Mouse (Mus musculus) left cerebral cortex, adult 9 months (tissue): Measurements from ENCODE around the gene Cep112.

Source experiments
- DNase-seq, 2 experiments: peaks; one replicate each; pipeline ENCODE4 v3.0.0; 2022; ENCODE audit warnings: low spot score in 2 of 2

Cep112 gene

DNA sequence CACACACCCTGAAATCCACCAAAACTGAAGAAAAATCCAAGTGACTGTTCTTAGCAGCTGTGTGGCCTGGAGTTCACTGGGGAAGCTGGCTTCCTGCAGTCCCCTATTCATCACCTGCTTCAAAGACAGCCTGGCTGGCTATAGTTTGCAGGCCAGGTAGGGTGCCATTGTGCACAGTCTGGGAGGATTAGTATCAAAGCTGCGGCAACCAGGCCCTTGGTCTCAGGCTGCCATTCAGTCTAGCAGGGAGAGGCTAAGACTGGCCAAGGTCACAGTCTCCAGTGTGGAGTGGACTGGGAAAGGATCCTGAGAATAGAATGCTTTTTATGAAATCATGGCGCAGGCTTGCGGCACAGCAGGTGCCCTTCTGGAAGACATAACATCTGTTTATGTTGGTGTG lies 180.3 kb downstream of the Cep112 start:
- DNase-seq: peak in 1 of 2 experiments; percentile 31

GRCm38 (mm10) chr11:108606036-108606435 lies 181.0 kb downstream of the Cep112 start:
- no peak for DNase-seq

- DNase-seq: no peak
Observed at GRCm38 (mm10) chr11:108606836-108607235, 181.8 kb downstream of the Cep112 start.

GRCm38 (mm10) chr11:108620628-108621433 lies 195.8 kb downstream of the Cep112 start:
- DNase-seq: no peak

DNA sequence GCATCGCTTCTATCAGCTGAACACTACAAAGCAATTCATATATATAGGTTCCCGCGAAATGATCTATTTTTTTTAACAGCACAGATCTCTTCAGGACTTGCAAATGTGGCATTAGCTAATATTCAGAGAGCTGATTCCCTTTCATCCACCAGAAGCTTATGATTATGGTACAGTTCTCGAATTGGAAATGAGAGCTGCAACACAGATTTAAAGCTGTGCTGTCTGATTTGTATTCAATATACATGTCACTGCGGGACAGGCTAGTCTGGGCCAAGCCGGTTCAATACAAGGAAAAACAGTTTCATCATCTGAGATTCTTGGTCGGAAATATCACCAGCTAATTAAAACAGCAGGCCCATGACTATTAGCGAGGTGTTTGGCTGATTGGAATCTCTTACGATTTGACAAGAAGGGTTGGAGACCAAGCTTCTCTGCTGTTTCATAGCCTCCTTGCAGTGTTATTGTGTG lies 196.5 kb downstream of the Cep112 start:
- DNase-seq: no peak

- DNase-seq: no peak
Observed at GRCm38 (mm10) chr11:108625546-108626232, 200.7 kb downstream of the Cep112 start.

DNA sequence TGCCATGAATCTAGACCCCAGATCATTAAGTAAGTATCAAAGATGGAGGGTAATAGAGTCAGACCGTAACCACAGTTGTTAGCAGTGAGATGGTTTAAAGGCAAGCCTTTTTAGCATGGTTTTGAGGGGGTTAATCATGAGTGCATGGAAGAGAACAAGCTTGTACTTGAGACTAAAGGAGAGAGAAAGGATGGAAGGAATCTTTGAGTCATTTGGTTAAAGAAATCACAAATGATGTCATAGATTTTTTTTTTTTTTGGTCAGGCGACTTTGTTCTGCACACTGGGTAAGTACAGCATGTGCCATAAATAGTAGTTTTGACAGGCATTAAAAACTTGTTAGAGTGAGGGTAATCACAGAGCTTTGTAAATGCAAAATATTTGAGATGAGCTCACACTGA lies 212.8 kb downstream of the Cep112 start:
- DNase-seq: no peak

- no peak for DNase-seq
Observed at GRCm38 (mm10) chr11:108655574-108655973, 230.6 kb downstream of the Cep112 start.

- peak in 1 of 2 experiments; percentile 2 for DNase-seq
Observed at GRCm38 (mm10) chr11:108682014-108682413, 257.0 kb downstream of the Cep112 start.

- no peak for DNase-seq
Observed at GRCm38 (mm10) chr11:108696563-108696962, 271.6 kb downstream of the Cep112 start.

DNA sequence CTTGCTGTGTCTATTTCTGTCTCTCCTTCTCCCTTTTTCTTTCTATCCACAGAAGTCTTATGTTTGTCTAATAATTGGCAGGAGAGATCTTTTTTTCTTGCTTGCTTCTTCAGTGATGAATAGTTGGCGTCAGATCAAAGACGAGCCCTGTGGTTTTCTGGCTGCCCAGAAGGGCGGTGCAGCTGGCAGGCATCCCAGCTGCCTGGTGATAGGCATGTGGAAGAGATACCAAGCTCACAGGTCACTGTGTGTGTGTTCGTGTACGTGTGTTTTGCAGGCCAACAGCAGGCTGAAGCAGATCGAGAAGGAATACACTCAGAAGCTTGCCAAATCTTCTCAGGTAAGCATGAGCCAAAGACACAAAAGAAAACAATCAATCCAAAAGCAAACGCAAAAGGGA lies 327.3 kb downstream of the Cep112 start:
- DNase-seq: peak; percentile 9 to 38

DNA sequence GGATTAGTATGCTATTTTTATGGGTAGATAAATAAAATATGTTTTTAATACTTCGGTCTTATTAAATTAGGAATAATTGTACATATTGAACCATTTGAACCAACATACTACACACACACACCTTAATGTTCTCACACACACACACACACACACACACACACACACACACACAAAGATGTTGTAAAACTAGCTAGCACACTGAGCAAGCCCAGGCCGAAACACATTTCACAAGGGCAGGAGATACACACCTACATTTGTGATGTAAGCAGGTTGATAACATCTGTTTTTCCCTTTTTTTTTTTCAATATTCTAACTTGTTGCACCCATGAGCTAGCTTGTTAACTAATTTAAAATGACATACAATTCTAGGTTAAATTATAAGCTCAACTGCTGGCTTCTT lies 327.8 kb downstream of the Cep112 start:
- DNase-seq: no peak

DNA sequence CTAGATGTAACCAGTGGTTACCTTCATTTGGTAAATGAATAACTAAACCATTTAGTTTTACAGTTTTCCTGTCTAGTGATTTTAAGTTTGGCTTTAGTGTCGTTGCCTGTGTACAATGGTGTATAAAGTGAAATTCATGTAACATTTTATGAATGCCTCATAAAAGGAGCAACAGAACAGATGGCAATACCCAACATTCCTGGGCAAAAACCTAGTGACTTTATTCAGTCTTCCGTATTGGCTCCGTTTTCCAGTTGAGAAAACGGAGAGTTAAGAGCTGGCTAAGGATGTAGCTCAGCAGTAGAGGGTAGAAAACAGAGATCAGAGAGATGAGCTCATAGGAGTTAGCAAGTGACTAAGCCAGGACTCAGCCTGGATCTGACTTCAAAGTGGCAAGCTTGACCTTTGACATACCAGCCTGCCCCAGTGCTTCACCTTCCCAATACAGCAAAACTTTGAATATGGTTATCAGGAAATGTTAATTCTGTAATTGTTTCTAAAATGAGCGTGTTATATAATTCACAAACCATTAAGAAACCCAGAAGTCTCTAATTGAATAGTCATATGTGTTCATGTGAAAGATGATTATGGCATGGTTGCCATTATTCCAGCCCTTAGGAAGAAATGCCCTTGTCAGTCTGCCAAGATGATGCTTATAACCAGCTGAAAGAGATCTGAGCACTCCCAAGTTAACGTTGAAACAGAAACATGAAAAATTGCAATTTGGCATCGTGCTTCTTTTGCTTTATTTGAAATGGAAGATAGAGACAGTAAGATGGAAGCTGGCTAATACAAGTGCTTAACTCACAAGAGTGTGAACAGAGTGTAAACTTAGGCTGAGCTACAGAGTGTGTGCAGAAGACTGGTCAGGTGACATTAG lies 328.6 kb downstream of the Cep112 start:
- DNase-seq: no peak

DNA sequence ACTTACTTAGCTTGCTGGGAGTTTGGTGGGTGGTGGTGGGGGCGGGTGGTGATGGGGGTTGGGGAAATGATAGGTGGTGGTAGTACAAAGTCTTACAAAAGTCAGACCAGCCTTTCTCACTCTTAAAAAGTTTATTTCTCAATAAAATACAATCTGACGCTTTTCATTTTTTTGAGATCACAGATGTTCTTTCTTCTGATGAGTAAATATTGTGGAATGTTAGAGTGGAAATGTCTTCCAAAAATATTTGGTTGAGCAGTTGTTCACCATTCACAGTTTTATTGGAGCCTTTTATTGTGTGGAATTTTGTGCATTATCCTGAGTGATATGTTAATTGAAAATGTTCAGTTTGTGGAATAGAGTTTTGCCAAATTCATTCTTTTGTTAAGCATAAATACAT lies 332.2 kb downstream of the Cep112 start:
- no peak for DNase-seq

DNA sequence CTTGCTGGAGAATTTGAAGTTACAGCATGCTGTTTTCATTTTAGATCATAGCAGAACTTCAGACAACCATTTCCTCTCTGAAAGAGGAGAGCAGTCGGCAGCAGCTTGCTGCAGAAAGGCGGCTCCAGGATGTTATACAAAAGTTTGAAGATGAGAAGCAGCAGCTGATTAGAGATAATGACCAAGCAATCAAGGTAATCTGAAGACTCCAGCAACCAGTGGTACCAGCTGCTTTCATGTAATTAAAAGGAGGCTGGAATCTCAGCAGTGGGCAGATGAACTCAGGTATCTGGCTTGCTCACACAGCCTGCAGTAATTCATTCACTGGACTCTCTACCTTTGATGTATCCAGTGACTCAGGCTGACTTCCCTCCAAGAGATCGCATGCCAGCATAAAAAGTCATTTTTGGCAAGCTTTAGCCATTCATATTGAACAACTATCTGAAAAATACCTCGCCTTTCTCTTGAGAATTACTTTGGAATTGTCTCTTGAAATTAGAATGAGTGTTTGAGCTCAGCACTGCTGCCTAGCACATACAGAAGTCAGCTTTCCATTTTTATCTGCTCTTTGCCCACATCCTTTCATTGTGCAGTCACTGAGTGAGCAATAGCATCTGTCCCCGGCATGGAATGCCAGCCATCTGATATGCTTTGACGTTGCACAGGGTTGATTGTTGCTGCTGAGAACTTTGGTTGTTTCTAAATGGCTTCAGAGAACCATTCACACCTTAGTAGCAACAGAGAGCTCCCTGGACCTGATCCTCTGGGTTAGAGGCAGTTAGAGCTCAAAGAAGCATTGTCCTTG lies 332.8 kb downstream of the Cep112 start:
- peak in 1 of 2 experiments; percentile 49 for DNase-seq

- no peak for DNase-seq
Observed at GRCm38 (mm10) chr11:108770064-108770463, 345.1 kb downstream of the Cep112 start.

DNA sequence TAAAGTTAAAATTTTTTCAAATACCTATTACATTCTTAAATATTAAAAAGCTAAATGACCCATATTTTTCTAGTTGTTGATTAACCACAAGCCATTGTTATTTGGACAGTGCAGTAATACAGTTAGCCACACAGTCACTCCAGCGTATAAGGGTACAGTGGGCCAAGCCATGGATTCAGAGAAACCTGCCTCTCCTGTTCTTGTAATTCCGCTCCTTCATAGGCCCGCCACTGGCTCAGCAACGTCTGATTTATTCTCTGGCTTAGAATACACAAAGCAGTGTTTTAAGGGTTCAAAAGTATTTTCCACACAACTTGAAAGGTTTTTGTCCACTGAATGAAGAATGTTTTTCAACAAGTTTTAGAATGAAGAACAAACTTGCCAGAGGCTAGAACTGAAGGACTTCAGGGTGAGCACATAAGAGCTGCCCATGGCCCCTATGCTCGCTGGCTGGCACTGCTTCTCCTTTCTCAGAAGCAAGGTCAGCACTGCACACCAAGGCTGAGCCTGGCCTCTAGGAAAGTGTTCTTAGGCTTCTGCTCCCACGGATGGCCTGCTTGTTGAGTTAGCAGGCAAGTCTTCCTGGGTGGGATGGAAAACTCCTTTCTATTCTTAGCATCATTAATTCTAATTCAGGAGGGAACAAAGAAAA lies 349.2 kb downstream of the Cep112 start:
- no peak for DNase-seq

DNA sequence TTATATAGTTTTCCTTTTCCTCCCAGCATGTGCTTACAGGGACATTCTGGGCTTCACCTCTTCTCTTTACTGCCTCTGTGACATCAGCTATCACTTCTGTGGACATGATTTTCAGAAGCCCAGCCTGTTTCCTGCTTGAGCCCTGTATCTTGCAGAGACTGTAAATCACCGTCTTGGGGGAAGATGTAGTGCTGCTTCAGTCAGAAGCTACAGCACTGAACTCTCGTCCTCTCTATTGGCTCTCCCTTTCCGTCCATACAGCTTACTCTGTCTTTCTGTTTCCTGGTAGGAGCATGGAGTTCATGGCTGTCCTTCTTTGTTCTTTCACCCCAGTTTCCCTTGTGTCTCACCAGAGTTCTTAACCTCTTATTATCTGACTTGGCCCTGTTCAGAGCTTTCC lies 352.2 kb downstream of the Cep112 start:
- no peak for DNase-seq

DNA sequence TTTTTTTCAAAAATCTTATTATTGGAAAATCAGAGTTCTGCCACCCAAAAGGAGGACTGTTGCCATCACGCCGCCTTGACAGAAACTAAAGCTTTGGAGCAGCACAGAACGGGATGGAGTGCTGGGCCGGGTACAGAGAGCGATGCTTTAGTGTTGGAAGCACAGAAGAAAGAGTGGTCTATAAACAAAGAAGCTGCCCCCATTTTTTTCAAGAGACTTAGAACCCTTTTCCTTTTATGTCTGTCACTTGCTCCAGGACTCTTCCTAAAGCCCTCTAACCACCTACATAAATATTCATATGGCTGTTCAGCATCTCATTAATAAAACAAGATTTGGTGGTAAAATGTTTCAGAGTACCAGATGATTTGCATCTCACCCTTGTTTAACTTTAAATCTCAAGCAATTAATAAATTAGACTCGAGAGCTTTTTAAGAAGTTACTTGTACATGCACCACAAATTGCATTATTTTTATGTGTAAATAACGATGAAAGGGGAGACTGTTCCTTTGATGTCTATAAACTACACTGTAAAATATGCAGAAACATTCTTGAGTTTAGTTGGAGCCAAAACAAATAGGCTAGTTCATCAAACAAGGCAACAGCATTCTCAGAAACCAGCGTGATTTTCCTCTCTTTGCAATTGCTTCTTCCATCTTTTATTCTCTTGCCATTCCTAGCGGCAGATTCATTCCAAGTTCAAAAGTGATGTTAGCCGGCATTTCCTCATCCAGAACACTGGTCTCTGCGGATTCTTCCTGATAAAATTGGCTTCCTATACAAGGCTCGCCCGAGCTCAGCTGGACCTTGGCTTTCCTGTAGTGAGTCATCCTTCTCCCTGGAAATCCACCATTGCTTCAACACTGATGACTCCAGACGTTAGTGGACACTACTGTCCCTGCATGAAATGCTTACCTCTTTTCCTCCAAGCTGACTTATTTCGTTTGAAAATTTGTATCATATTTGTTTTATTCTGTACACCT lies 355.6 kb downstream of the Cep112 start:
- no peak for DNase-seq

- DNase-seq: no peak
Observed at GRCm38 (mm10) chr11:108798398-108798797, 373.4 kb downstream of the Cep112 start.
